Mouse (Mus musculus) brain, embryonic 14.5 days (tissue): ENCODE results near the gene Aip.

Experiments
- CTCF ChIP-seq: fragments of 200-500 bp; IDR thresholded peaks from 2 replicates; pipeline ENCODE4 v1.5.1; 2012; ENCODE audit warnings: inconsistent platforms, mild to moderate bottlenecking, moderate library complexity, borderline replicate concordance; ENCODE audit not compliant: insufficient read depth, insufficient read length; ENCODE audit errors: extremely low read depth
- POLR2A ChIP-seq: fragments of 200-500 bp; IDR thresholded peaks from 2 replicates; pipeline ENCODE4 v1.6.1; 2012; ENCODE audit warnings: mild to moderate bottlenecking, inconsistent platforms, borderline replicate concordance; ENCODE audit not compliant: poor library complexity, insufficient read depth, insufficient read length, severe bottlenecking; ENCODE audit errors: extremely low read depth

- no peak for TF ChIP-seq CTCF
- no peak for TF ChIP-seq POLR2A
Measured at GRCm38 (mm10) chr19:4075531-4075930, 50.1 kb downstream of the Aip start.
